Mouse (Mus musculus) CH12.LX (cell line): ENCODE data around the gene Frmd4a.

Experiments used
- CHD2 ChIP-seq: IDR thresholded peaks from 2 replicates; pipeline ENCODE4 v1.6.1; 2011; ENCODE audit warnings: low read length, improper control_type of control experiment
- CTCF ChIP-seq, 2 experiments: IDR thresholded peaks in 1 of 2; conservative IDR thresholded peaks in 1 of 2; 2 replicates each; pipeline ENCODE4 v1.5.1; 2011 to 2012; ENCODE audit warnings: low read depth in 2 of 2, low read length in 2 of 2, improper control_type of control experiment in 1 of 2, inconsistent platforms in 1 of 2, mild to moderate bottlenecking in 1 of 2, moderate library complexity in 1 of 2
- E2F4 ChIP-seq: IDR thresholded peaks from 2 replicates; pipeline ENCODE4 v1.6.1; 2011; ENCODE audit warnings: low read depth, low read length, improper control_type of control experiment; ENCODE audit not compliant: insufficient replicate concordance
- EP300 ChIP-seq: IDR thresholded peaks from 2 replicates; pipeline ENCODE4 v1.6.1; 2011; ENCODE audit warnings: low read length, improper control_type of control experiment
- JUN ChIP-seq: IDR thresholded peaks from 2 replicates; pipeline ENCODE4 v1.6.1; 2011; ENCODE audit warnings: low read depth, mild to moderate bottlenecking, low read length, improper control_type of control experiment, moderate library complexity; ENCODE audit not compliant: insufficient read depth
- MAX ChIP-seq: IDR thresholded peaks from 2 replicates; pipeline ENCODE4 v1.6.1; 2011; ENCODE audit warnings: low read length, improper control_type of control experiment
- POLR2A ChIP-seq: IDR thresholded peaks from 2 replicates; pipeline ENCODE4 v1.6.1; 2011; ENCODE audit warnings: low read depth, mild to moderate bottlenecking, improper control_type of control experiment, low read length
- SIN3A ChIP-seq: IDR thresholded peaks from 2 replicates; pipeline ENCODE4 v1.6.1; 2012; ENCODE audit warnings: low read length, improper control_type of control experiment, inconsistent platforms
- USF1 ChIP-seq: IDR thresholded peaks from 2 replicates; pipeline ENCODE4 v1.6.1; 2014; ENCODE audit warnings: low read depth, mild to moderate bottlenecking, inconsistent platforms, low read length, improper control_type of control experiment
- USF2 ChIP-seq: conservative IDR thresholded peaks from 2 replicates; pipeline ENCODE4 v1.6.1; 2011; ENCODE audit warnings: low read depth, low read length, improper control_type of control experiment

- TF ChIP-seq E2F4, result no peak
- no peak for TF ChIP-seq EP300
- TF ChIP-seq JUN, result no peak
- no peak for TF ChIP-seq USF1
- no peak for TF ChIP-seq CTCF (conservative IDR thresholded peaks at IDR 0.05 in 1 of 2, IDR thresholded peaks at IDR 0.05 in 1 of 2; ENCODE audit: low read depth in 2 of 2, low read length in 2 of 2)
- TF ChIP-seq CHD2, result no peak
- TF ChIP-seq USF2, result no peak
- no peak for TF ChIP-seq POLR2A
- TF ChIP-seq MAX, result no peak
- TF ChIP-seq SIN3A, result no peak
These were observed 576.4 kb downstream of the Frmd4a start for GRCm38 (mm10) chr2:4593878-4594387.
